Mouse (Mus musculus) limb, embryonic 10.5 days (tissue): Measurements from ENCODE around the gene Zmat3. TPM values are rescaled to one million over a fixed set of nuclear protein-coding genes. Genes with fewer than 3 reads are reported as not detected.

Experiments used
- DNase-seq: peaks from one replicate; pipeline ENCODE4 v3.0.0-alpha.2; 2017; ENCODE audit warnings: low spot score
- H3K27ac ChIP-seq: fragments of 300-500 bp; sonication (generic); 2 replicates; pipeline ENCODE4 v1.5.1; 2016; ENCODE audit warnings: mild to moderate bottlenecking
- H3K27me3 ChIP-seq: fragments of 300-500 bp; sonication (generic); 2 replicates; pipeline ENCODE4 v1.6.1; 2016; ENCODE audit warnings: low read depth, mild to moderate bottlenecking; ENCODE audit not compliant: poor library complexity, severe bottlenecking
- H3K36me3 ChIP-seq: fragments of 300-500 bp; sonication (generic); 2 replicates; pipeline ENCODE4 v1.6.1; 2016; ENCODE audit warnings: mild to moderate bottlenecking, moderate library complexity
- H3K4me1 ChIP-seq: fragments of 300-500 bp; sonication (generic); 2 replicates; pipeline ENCODE4 v1.6.1; 2016
- H3K4me3 ChIP-seq: fragments of 300-500 bp; sonication (generic); 2 replicates; pipeline ENCODE4 v1.5.1; 2016; ENCODE audit warnings: mild to moderate bottlenecking, moderate library complexity
- H3K9me3 ChIP-seq: fragments of 300-500 bp; sonication (generic); replicated peaks from 2 replicates; pipeline ENCODE4 v1.6.1; 2016; ENCODE audit warnings: mild to moderate bottlenecking
- WGBS: fragments of 180-500 bp; shearing (Covaris S2); methylation state at CpG from one replicate; pipeline ENCODE4 v1.1.7; 2016; 5-methylcytosine and 5-hydroxymethylcytosine counted together
- polyA plus RNA-seq: library from polyadenylated mRNA; unstranded; fragments of >200 nt; fragmentation: Nextera tagmentation; extraction: Ambion mirVana; gene quantifications from 2 replicates; pipeline ENCODE4 v1.2.1, GENCODE M21; 2016

The Zmat3 gene
- 4.7 and 5.4 TPM in 2 replicates for polyA plus RNA-seq

DNA sequence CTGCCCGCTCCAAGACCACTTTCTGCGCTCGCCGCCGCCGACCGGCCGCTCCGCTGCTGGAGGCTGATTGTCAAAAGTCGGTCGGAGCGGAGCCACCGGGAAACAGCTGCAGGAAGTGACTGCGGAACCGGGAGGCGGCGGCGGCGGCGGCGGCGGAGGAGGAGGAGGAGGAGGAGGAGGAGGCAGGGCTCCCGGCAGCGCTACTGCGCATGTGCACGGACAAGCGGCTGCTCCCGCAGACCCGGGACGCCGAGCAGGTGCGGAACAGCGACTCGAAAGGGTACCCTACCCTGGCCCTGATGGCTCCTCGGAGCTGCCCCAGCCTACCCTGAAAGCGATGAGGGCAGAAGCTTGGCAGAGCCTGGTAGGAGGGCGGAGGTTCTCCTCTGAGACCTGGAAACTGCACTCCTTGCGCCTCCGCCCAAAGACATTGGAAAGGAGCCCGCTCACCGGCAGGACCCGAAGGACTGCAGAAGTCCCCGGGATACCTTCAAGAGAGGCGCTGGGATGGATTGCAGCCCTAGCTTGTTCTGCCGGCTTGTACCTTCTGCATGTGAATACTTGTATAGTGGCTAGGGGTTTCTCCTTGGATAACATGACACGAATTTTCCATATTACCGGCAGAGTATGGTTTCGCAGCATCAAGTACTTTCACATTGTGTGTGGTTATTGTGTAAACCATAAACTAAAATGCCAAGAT, at the start of gene Zmat3:
Gene Zmat3 (minus strand): TSS at position 469 of the 700 bp plus-strand sequence.
- H3K27me3 ChIP-seq: peaks cover 9% of the 10 kb centered on the region
- peaks cover 22% of the 10 kb centered on the region for H3K4me1 ChIP-seq
- WGBS: 4% methylated on average over 39 of the region's 48 CpGs
- peak within 1 kb of the TSS; percentile 80 for H3K4me3 ChIP-seq
- no peaks in the 10 kb centered on the region for H3K36me3 ChIP-seq
- no peaks in the 10 kb centered on the region for H3K9me3 ChIP-seq
- peak within 1 kb of the TSS; percentile 88 for H3K27ac ChIP-seq
- peak; percentile 87 for DNase-seq

DNA sequence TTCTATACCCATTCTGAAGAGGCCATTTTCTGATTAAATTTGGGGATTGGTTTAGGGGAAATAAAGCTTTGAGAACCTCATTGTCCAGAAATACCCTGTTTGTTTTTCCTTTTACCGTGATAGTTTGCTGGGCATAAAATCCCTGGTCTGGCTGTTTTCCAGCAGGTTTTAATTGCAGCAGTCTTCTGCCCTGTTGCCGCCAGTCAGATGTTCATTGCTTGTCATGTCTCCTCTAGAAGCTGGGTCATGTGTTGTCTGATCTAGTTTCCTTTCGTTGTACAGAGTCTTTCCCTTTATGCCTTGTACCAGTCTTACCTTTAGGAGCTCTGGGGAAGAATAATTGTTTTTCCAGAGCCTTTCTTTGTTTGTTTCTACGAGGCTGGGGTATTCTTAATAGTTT, 48.6 kb upstream of the Zmat3 start:
- no peaks in the 10 kb centered on the region for H3K9me3 ChIP-seq
- no peak overlapping the region for H3K27ac ChIP-seq
- no peak for DNase-seq
- H3K4me1 ChIP-seq: peaks cover 18% of the 10 kb centered on the region
- H3K27me3 ChIP-seq: no peaks in the 10 kb centered on the region
- peaks cover 8% of the 10 kb centered on the region; the same call in 1 of the 2 replicates for H3K36me3 ChIP-seq
- H3K4me3 ChIP-seq: no peak overlapping the region
- WGBS: 64% methylated on average over 4 of the region's 4 CpGs

DNA sequence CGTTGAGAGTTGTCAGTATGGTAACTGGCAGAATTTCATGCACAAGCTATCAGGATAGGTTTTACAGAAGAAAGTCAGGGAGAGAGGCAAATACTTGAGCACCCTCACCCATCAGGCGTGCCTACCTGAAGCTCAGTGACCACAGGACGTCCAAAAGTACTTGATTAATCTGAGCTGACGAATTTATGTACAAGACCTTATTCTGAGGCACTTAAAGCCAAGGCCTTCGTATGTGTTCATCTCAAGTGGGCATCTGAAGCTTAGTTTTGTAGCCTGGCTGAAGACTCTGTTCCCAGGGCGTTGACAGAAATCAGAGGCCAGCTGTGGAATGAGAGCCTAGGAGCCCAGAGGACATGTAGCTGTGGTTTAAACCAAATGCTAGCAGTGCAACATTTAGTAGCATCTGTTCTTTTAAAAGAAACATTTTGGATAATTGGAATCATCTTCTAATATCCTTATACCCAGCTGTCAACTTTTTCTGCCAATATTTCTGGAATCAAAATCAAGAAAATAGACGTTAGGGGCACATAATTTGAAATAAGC, 46.8 kb upstream of the Zmat3 start:
- H3K9me3 ChIP-seq: no peaks in the 10 kb centered on the region
- no peak overlapping the region for H3K27ac ChIP-seq
- peaks cover 18% of the 10 kb centered on the region for H3K4me1 ChIP-seq
- no peaks in the 10 kb centered on the region for H3K27me3 ChIP-seq
- 78% methylated on average over 7 of the region's 7 CpGs for WGBS
- no peak for DNase-seq
- H3K36me3 ChIP-seq: peaks cover 1% of the 10 kb centered on the region; the same call in 1 of the 2 replicates
- H3K4me3 ChIP-seq: no peak overlapping the region

DNA sequence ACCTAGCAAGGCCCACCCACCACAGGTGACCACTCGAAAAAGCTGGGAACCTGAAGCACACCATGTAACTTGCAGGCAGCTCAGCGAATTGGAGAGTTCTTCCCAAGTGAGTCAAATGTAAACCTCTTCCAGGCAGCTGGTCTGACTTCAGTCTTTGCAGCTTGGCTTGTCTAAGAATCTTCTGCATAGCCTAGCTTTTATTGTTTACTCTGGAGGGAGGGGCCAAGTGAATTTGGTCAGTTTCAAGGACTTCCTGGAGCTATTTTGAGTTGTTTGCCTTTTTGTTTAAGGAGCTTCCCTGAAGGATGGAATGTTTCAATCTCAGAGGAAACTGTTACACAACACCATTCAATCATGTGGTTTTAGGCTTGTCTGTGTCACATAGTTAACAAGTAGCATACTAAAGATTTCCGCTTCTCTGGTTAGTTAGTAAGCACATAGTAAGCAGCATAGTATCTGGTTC, 43.0 kb upstream of the Zmat3 start:
- Histone ChIP-seq H3K4me1 (0 out of 2 replicates have a peak, but pooled peaks cover 3% of the 10 kb centered on the region), H3K9me3 (no peaks in the 10 kb centered on the region), H3K27me3 (no peaks in the 10 kb centered on the region), H3K36me3 (no peaks in the 10 kb centered on the region), H3K27ac (no peak overlapping the region), H3K4me3 (no peak overlapping the region)
- 97% methylated on average over 3 of the region's 3 CpGs for WGBS
- DNase-seq: no peak

DNA sequence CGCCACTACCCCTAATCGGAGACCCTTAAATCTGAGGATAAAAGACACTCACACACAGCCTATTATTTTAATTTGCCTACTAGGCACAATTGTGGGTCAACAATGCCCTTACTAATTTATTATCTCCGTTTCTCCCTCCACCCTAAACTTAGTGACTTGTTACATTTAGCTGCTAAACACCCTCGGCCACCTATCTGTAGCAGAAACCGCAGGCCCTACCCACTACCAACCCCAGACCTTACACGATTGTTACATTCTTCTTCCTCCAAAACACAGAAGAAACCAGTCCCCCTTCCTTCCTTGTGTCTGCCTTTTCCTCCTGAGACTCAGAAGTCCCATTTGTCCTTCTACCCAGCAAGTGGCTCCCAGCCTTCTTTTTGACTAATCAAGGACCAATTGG, 41.0 kb upstream of the Zmat3 start:
- Histone ChIP-seq H3K36me3 (no peaks in the 10 kb centered on the region), H3K27ac (no peak overlapping the region), H3K27me3 (no peaks in the 10 kb centered on the region), H3K4me3 (no peak overlapping the region), H3K4me1 (peaks cover 3% of the 10 kb centered on the region; the same call in 1 of the 2 replicates), H3K9me3 (no peaks in the 10 kb centered on the region)
- WGBS: 81% methylated on average over 6 of the region's 6 CpGs
- DNase-seq: no peak

DNA sequence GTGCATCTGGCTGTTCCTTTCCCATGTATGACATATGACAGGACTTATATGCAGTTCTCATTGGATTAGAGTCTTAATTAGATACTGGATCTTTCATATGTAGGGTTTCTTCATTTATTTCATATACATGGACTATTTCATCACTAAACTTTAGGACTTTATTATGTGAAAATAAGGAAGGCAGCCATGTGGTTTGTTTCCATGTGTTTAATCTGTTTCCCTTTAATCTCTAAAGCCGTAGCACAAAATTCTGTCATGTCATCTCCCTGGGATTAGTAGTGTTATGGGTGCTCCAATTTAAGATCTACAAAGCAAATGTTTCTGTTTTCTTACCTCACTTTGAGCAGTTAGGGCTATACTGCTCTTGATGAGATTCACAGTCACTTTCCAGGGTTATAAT, 39.9 kb upstream of the Zmat3 start:
- DNase-seq: no peak
- no peaks in the 10 kb centered on the region for H3K36me3 ChIP-seq
- H3K9me3 ChIP-seq: no peaks in the 10 kb centered on the region
- no peaks in the 10 kb centered on the region for H3K27me3 ChIP-seq
- 87% methylated on average over 1 of the region's 1 CpGs for WGBS
- no peak overlapping the region for H3K4me3 ChIP-seq
- peaks cover 10% of the 10 kb centered on the region for H3K4me1 ChIP-seq
- H3K27ac ChIP-seq: no peak overlapping the region

DNA sequence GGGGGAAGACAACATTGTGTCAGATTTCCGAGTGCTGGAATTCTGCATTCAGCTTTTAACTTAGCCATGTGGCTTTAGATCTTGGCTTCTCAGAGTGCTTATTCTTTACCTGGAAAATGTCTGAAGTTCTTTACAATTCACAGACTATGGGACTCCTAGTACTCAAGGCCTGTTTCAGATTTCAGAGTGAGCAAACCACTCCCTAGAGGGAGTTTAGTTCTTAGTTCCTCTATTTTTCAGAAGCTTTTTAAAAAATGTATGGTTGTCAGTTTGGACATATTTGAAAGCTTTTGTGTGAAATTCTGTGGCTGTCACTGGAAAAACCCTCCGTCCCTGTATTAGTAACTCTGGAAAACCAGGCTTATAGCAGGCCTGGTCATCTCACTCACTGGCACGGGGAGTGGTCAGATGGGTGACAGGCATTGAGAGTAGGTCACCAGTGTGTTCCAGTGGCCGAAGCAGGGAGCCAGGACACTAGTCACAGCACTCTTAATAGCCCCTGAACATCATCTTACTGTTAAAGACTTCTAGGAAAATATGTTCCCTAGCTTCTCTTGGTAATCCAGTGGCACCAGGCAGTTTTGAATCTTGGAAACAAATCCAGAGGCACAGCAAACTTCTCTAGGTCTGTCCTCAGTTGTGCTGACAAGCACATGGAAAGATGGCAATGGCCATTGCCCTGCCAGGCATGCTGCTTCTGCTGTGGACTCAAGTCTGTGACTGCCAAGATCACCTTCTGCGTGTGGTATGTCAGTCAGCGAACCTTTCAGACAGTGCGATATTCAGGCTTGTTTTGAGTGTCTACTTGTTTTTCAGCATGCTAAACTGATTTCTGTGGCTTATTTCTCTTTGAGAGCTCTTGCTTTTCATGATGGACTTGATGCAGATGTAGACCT, 37.4 kb upstream of the Zmat3 start:
- H3K9me3 ChIP-seq: no peaks in the 10 kb centered on the region
- no peak overlapping the region for H3K27ac ChIP-seq
- H3K4me3 ChIP-seq: no peak overlapping the region
- WGBS: 82% methylated on average over 7 of the region's 7 CpGs
- DNase-seq: no peak
- peaks cover 35% of the 10 kb centered on the region for H3K4me1 ChIP-seq
- H3K27me3 ChIP-seq: no peaks in the 10 kb centered on the region
- H3K36me3 ChIP-seq: no peaks in the 10 kb centered on the region

DNA sequence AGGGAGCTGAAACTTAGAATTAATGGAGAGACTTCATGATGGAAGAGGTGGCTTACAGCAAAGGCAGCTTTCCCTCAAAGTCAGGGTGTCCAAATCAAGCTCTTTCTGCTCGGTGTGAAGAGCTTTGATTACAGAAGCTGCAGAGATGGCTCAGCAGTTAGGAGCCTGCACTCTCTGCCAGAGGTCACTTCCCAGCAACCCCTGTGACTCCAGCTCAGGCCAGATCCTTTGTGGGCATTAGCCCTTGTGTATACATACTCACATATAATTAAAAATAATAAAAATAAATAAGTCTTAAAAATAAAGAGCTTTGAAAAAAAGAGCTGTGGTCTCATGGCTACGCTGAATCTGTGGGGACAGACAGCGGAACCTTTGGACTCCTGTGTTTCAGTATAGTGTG, 35.8 kb upstream of the Zmat3 start:
- no peaks in the 10 kb centered on the region for H3K27me3 ChIP-seq
- H3K4me1 ChIP-seq: peaks cover 35% of the 10 kb centered on the region
- WGBS: 74% methylated on average over 3 of the region's 3 CpGs
- no peaks in the 10 kb centered on the region for H3K9me3 ChIP-seq
- H3K27ac ChIP-seq: no peak overlapping the region
- H3K4me3 ChIP-seq: no peak overlapping the region
- DNase-seq: no peak
- H3K36me3 ChIP-seq: no peaks in the 10 kb centered on the region

DNA sequence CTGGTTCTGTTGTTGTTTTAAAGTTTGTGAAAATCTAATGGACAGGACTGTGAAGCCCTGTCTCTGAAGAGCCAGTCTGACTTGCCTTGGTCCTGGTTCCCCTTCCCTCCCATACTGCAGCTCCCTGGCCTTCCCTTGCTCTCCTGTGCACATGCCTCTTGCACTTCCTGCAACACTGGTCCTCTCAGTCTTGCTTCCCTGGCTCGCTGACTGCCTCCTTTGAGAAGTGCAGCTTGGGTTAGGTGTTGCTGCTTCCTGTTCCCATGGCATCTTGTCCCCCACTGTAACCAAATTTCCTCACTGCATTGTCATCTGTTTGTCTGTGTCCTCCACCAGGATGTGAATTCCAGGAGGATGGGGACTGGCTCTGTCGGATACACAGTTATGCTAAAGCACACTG, 34.1 kb upstream of the Zmat3 start:
- Histone ChIP-seq H3K4me1 (peaks cover 40% of the 10 kb centered on the region), H3K27ac (peak overlapping the region; percentile 30; the same call in 1 of the 2 replicates), H3K27me3 (no peaks in the 10 kb centered on the region), H3K4me3 (peak overlapping the region; percentile 24; the same call in 1 of the 2 replicates), H3K36me3 (no peaks in the 10 kb centered on the region), H3K9me3 (no peaks in the 10 kb centered on the region)
- 40% methylated on average over 2 of the region's 2 CpGs for WGBS
- peak; percentile 36 for DNase-seq

DNA sequence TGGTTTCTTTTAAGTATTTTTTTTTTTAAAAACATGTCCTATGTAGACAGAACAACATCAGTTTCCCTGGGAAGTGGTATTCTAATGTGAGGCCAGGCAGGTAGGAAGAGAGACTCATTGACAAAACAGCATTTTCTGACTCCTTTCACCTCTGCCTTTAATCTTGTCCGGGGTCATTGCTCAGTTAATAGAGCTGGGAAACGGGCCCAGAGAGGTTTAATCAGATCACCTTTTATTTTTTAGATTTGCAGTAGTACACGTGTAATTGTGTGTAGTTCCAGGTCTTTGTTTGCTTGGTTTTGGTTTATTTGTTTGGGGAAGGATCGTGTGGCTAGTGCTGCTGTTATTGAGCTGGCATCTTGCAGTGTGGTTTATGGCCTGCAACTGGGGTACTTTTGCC, 33.6 kb upstream of the Zmat3 start:
- 21% methylated on average over 4 of the region's 4 CpGs for WGBS
- Histone ChIP-seq H3K36me3 (no peaks in the 10 kb centered on the region), H3K27ac (peak overlapping the region; percentile 30; the same call in 1 of the 2 replicates), H3K9me3 (no peaks in the 10 kb centered on the region), H3K4me1 (peaks cover 40% of the 10 kb centered on the region), H3K27me3 (no peaks in the 10 kb centered on the region), H3K4me3 (peak overlapping the region; percentile 24; the same call in 1 of the 2 replicates)
- no peak for DNase-seq

DNA sequence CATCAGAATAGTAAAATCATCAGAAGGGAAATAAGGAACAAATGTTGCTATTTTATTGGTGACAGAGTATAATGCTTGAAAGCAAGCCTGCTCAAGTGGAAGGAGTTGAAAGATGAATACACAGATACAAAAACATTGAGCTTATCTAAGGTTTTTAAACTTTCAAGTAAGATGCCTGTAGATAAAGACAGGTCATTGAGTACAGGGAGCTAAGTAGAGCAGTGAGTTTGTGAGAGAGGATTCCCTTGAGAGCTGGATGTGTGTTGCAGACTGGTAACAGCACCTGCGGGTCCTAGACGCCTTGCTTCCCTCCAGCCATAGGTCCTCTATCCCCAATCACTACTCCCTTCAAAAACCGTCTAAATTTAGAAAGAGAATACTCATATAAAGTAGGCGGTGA, 32.8 kb upstream of the Zmat3 start:
- no peak overlapping the region for H3K27ac ChIP-seq
- H3K4me1 ChIP-seq: peaks cover 40% of the 10 kb centered on the region
- no peaks in the 10 kb centered on the region for H3K9me3 ChIP-seq
- H3K27me3 ChIP-seq: no peaks in the 10 kb centered on the region
- no peaks in the 10 kb centered on the region for H3K36me3 ChIP-seq
- 35% methylated on average over 4 of the region's 4 CpGs for WGBS
- peak overlapping the region; percentile 89 for H3K4me3 ChIP-seq
- DNase-seq: no peak

DNA sequence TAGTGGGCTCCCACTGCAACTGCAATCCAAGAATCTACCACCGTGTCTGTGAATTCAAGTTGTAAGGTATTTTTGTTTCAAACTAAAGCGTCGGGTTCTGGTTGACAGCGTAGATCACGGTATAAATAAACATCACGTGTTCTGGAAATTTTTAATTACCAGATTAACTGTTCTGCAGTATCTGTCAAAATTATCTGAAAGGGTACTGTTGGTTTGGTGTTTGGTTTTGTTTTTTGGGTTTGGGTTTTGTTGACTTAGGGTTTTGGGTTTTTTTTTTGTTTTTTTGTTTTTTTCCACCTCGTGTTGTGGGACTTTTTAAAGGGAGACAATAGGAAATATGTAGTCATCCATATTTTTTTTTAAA, 32.3 kb upstream of the Zmat3 start:
- H3K36me3 ChIP-seq: no peaks in the 10 kb centered on the region
- peaks cover 40% of the 10 kb centered on the region for H3K4me1 ChIP-seq
- no peaks in the 10 kb centered on the region for H3K9me3 ChIP-seq
- peak overlapping the region; percentile 98 for H3K27ac ChIP-seq
- no peaks in the 10 kb centered on the region for H3K27me3 ChIP-seq
- H3K4me3 ChIP-seq: peak overlapping the region; percentile 89
- WGBS: 2% methylated on average over 7 of the region's 7 CpGs
- no peak for DNase-seq
